Mouse (Mus musculus) adrenal gland (tissue): ENCODE data around the gene Galntl6.

ENCODE experiments used
- intact Hi-C: fragments of 180-260 bp; cut with DNase I; formaldehyde crosslinking; loops from one replicate; pipeline ENCODE4 v1.15.1; 2025

Gene Galntl6

GRCm38 (mm10) chr8:57888831-57889230 is 1023.6 kb downstream of the Galntl6 start:
- intact Hi-C loops, result no loop called here

- intact Hi-C loops, result no loop called here
These were observed 1033.0 kb downstream of the Galntl6 start for GRCm38 (mm10) chr8:57879452-57879851.

GRCm38 (mm10) chr8:57849074-57849473 is 1063.4 kb downstream of the Galntl6 start:
- intact Hi-C loops, result no loop called here

GRCm38 (mm10) chr8:57843461-57843860 is 1069.0 kb downstream of the Galntl6 start:
- intact Hi-C loops, result no loop called here

GRCm38 (mm10) chr8:57842462-57843391 is 1069.7 kb downstream of the Galntl6 start:
- intact Hi-C loops, result no loop called here

- intact Hi-C loops, result no loop called here
These were observed 1071.0 kb downstream of the Galntl6 start for GRCm38 (mm10) chr8:57841446-57841845.

GRCm38 (mm10) chr8:57837384-57837783 is 1075.1 kb downstream of the Galntl6 start:
- intact Hi-C loops, result no loop called here

- intact Hi-C loops, result no loop called here
These were observed 1075.5 kb downstream of the Galntl6 start for GRCm38 (mm10) chr8:57836981-57837380.

- intact Hi-C loops, result no loop called here
These were observed 1076.1 kb downstream of the Galntl6 start for GRCm38 (mm10) chr8:57836201-57836883.

- intact Hi-C loops, result no loop called here
These were observed 1089.3 kb downstream of the Galntl6 start for GRCm38 (mm10) chr8:57823151-57823550.

- intact Hi-C loops, result no loop called here
These were observed 1096.4 kb downstream of the Galntl6 start for GRCm38 (mm10) chr8:57816034-57816433.

GRCm38 (mm10) chr8:57807060-57807459 is 1105.4 kb downstream of the Galntl6 start:
- intact Hi-C loops, result no loop called here

- intact Hi-C loops, result no loop called here
These were observed 1107.3 kb downstream of the Galntl6 start for GRCm38 (mm10) chr8:57805094-57805493.

GRCm38 (mm10) chr8:57803821-57804220 is 1108.6 kb downstream of the Galntl6 start:
- intact Hi-C loops, result loop anchor here (5.0 kb wide), 1 partner anchor 377 kb away; no protein-coding TSS in a partner anchor

- intact Hi-C loops, result loop anchor here (5.0 kb wide), 1 partner anchor 374 kb away; no protein-coding TSS in a partner anchor
These were observed 1111.2 kb downstream of the Galntl6 start for GRCm38 (mm10) chr8:57801197-57801596.

- intact Hi-C loops, result loop anchor here (5.0 kb wide), 1 partner anchor 373 kb away; no protein-coding TSS in a partner anchor
These were observed 1112.1 kb downstream of the Galntl6 start for GRCm38 (mm10) chr8:57800327-57800726.

GRCm38 (mm10) chr8:57799797-57800204 is 1112.6 kb downstream of the Galntl6 start:
- intact Hi-C loops, result loop anchor here (5.0 kb wide), 1 partner anchor 372 kb away; no protein-coding TSS in a partner anchor

GRCm38 (mm10) chr8:57793455-57793854 is 1119.0 kb downstream of the Galntl6 start:
- intact Hi-C loops, result loop anchor here (5.0 kb wide), 2 partner anchors 141 to 361 kb away; partner anchors contain the start of gene Galnt7

GRCm38 (mm10) chr8:57792246-57792645 is 1120.2 kb downstream of the Galntl6 start:
- intact Hi-C loops, result loop anchor here (5.0 kb wide), 2 partner anchors 140 to 360 kb away; partner anchors contain the start of gene Galnt7

GRCm38 (mm10) chr8:57791309-57791721 is 1121.1 kb downstream of the Galntl6 start:
- intact Hi-C loops, result loop anchor here (2.0 to 5.0 kb wide), 3 partner anchors 139 to 359 kb away; partner anchors contain the start of gene Galnt7

GRCm38 (mm10) chr8:57779551-57779950 is 1132.9 kb downstream of the Galntl6 start:
- intact Hi-C loops, result no loop called here
